Mouse (Mus musculus) layer of hippocampus, adult 2 months (tissue): Measurements from ENCODE around the gene Olfr876. TPM values are rescaled to one million over a fixed set of nuclear protein-coding genes. Genes with fewer than 3 reads are reported as not detected.
"Not testable (repeated sequence)": the region's sequence is repeated elsewhere in the genome, so short reads cannot be mapped to it uniquely, and the experiment has no call there.

Experiments
- DNase-seq, 2 experiments: peaks; one replicate each; pipeline ENCODE4 v3.0.0; 2022; ENCODE audit warnings: low spot score in 2 of 2
- H3K27ac ChIP-seq: fragments of 200-600 bp; 2 replicates; pipeline ENCODE4 v1.8.1; 2022
- H3K4me3 ChIP-seq: fragments of 200-600 bp; 2 replicates; pipeline ENCODE4 v1.8.1; 2022; ENCODE audit warnings: mild to moderate bottlenecking
- CTCF ChIP-seq: fragments of 200-600 bp; conservative IDR thresholded peaks from 2 replicates; pipeline ENCODE4 v1.8.1; 2022; ENCODE audit warnings: antibody characterized with exemption, mild to moderate bottlenecking, moderate library complexity
- long read RNA-seq, 2 experiments: library from polyadenylated mRNA; stranded (forward); transcript quantifications; one replicate each; pipeline ENCODE4 v2.0.0; 2021; ENCODE audit warnings: borderline mapping rate in 2 of 2
- total RNA-seq, 2 experiments: library from RNA; stranded (reverse); gene quantifications; 2 replicates each; pipeline ENCODE4 v1.2.3; 2021

Olfr876 gene
- total RNA-seq = not detected
- long read RNA-seq, experiment 1 = 0 reads
- long read RNA-seq, experiment 2 = 0 reads

DNA sequence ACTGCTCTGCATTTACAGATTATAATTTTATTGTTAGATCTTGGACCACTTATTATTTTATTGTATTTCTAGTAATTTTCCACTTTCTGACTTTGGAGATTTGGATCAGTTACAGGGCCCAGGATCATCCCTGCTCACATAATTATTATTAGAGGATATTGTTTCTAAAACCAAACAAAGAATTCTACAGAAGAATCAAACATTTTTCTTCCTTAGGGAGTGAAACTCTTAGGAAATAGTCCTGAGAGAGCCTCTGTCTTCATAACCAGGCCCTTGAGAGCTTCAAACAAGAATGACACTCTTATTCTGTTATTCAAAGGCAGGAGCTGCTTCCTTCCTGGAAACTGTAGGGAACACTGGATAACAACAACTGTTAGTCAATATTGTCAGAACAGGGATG, at the start of gene Olfr876:
Gene Olfr876 (plus strand): TSS at position 301 of the 400 bp plus-strand sequence.
- TF ChIP-seq CTCF = no peak
- no peak for DNase-seq

DNA sequence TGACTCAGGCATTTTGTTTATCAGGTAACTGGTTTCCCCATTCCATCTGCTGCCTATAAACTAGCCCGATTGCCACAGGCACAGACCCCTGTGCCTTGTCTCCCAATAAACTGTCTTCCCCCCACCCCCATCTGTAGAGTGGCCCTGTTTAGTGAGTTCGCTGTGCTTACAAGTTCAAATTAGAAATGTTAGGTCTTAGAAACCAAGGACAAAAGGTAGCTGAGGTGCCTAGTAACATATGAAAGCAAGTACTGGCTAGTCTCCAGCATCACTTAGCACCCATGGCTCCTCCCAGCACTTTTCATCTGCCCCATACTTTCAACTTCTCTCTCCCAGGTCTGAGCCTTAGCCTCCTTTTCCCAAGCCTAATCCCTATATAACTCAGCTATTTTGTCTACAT, 41.1 kb upstream of the Olfr876 start:
- Histone ChIP-seq H3K4me3 (no peak overlapping the region), H3K27ac (no peak overlapping the region)
- TF ChIP-seq CTCF = no peak
- no peak for DNase-seq

More for the DNA sequence above, at the start of gene Olfr876:
- Histone ChIP-seq H3K4me3 (no peak within 1 kb of the TSS), H3K27ac (no peak within 1 kb of the TSS)

DNA sequence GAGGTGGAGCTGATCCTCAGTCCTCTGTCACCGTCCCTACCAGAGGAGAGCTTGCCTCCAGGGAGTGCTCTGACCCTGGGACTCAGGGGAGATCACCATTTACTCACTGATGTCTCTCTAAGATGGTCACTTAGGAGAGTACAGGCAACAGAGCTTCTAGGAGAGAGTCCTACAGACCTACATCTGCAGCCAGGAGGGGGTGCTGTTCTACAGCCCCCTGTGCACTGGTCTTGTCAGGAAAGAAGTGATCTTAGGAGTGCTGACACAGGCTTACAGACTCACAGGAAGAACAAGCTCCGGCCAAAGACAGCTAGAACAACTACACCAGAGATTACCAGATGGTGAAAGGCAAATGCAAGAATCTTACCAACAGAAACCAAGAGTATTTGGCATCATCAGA, 40.3 kb upstream of the Olfr876 start:
- peak; percentile 54 for TF ChIP-seq CTCF
- no peak for DNase-seq
- Histone ChIP-seq H3K4me3 (no peak overlapping the region), H3K27ac (no peak overlapping the region)

DNA sequence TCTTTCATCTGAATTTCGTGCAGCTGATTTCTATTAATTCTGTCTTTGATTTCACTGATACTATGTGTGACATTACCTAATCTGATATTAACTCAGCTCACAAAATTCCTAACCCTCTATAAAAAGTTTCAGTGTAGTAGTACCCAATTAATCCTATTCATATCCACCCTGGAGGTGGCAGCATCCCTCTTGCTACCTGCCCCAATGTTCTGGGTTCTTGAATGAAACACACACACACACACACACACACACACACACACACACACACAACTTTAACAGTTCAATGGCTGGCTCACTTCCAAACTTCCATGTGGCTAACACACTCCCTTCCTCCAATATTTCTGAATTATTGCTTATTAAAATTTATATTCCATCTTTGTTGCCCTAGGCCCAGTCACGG, 32.2 kb upstream of the Olfr876 start:
- H3K4me3 ChIP-seq = no peak overlapping the region
- DNase-seq = no peak
- TF ChIP-seq CTCF = no peak
- no peak overlapping the region for H3K27ac ChIP-seq

DNA sequence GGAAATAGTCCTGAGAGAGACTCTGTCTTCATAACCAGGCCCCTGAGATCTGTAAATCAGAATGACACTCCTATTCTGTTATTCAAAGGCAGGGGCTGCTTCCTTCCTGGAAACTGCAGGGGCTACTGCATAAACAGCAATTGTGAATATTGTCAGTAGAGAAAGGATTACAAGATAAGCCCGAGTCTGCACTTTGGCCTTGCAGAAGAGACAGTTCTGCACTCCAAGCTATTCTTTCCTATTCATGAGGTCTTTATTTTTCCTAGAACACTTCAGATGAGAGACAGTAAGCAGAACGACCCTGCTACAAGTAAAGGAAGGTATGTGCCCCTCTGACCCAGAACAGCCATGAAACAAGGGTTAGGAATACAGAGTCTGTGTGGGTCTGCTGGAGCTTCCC, 31.1 kb upstream of the Olfr876 start, which contains the start of gene Olfr875:
Gene Olfr875 (plus strand): TSS at position 99 of the 400 bp plus-strand sequence.
- no peak for DNase-seq
- Histone ChIP-seq H3K27ac (no peak within 1 kb of the TSS), H3K4me3 (no peak within 1 kb of the TSS)
- no peak for TF ChIP-seq CTCF

DNA sequence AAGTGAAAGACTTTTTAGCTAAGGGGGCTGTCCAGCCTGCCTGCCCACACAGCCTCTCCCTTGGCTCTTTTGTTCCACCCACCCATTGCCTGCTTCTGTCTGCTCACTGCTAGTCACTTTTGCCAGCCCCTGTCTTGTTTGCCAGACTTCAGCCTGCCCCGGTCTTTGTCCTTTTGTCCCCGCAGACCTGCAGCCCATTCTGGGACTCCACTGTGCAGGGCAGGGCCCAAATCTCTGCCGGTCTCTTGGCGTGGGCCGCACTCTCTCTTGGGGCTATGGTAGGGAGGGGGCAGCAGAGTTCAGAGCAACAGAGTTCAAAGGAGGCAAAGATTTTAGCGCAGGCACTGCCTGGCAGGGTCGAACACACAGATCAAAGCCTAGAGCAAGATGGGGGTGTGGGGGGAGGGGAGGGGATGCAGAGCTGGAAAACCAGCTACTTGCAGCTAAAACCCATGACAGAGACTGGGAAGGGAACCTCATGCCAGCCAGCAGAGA, 20.0 kb upstream of the Olfr876 start:
- 0 out of 2 replicates have a peak, but pooled peaks have one; percentile 6 for TF ChIP-seq CTCF
- peak overlapping the region; percentile 28; the same call in 1 of the 2 replicates for H3K27ac ChIP-seq
- peak overlapping the region; percentile 42 for H3K4me3 ChIP-seq

DNA sequence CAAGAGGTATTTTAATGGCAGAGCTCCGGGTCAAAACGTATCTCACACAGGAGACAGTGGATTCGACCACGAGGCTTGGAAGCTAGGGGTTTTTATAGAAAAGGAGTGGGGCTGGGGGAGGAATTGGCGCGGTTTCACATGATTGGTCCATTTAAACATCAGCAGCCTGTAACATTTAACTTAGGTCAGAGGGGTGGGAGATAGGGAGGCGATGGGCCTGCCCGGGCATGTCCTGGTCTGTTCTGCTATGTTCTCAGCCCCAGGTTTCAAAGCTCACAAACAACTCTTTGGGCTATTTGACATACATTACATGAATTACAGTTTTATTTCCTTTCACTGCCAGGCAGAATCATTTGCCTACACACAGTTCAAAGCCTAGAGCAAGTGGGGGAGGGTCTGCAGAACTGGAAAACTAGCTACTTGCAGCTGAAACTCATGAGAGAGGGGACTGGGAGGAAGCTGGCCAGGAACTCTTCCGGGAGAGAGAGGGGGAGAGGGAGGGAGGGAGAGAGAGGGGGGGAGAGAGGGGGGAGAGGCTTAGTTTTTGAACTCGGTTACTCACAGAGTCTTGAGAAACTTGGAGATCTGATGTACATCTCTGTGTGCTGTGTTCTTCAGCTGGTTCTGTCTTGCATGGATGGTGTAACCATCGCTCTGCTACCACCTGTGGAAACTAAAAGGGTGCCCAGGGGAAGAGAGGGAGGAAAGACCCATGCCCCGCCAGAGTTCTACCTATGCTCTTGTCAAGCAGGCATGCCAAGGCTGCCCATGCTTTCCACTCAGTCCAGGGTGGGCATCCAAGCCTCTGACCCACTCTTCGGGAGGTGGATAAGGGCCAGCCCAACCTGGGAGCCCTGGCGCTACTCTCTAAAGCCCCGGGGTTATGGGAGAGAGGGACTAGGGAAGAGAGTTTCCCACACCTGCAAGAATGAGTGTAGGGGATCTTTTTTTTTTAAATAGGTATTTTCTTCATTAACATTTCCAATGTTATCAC, 19.1 kb upstream of the Olfr876 start:
- H3K4me3 ChIP-seq, H3K27ac ChIP-seq, DNase-seq: not testable (repeated sequence)

More for the DNA sequence above, 20.0 kb upstream of the Olfr876 start:
- DNase-seq = peak in 1 of 2 experiments; percentile 10

DNA sequence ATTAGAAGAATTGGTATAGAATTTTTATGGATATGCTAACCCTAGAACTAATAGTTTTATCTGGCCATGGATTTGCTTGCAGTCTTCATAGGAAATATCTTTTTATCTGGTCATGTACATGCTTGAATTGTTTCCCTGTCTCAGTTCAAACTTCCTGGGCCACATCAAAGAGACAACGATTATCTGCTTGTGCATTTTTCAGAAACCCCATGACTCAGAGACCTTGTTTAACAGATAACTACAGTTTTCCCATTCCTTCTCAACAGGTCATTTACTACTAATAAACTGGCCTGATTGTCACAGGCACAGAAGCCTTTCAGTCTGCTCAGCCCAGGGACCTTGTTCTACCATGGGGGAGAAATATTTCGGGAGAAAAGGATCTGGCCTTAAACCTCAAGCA, 16.4 kb upstream of the Olfr876 start:
- Histone ChIP-seq H3K27ac (no peak overlapping the region), H3K4me3 (no peak overlapping the region)
- DNase-seq = no peak
- TF ChIP-seq CTCF = no peak

DNA sequence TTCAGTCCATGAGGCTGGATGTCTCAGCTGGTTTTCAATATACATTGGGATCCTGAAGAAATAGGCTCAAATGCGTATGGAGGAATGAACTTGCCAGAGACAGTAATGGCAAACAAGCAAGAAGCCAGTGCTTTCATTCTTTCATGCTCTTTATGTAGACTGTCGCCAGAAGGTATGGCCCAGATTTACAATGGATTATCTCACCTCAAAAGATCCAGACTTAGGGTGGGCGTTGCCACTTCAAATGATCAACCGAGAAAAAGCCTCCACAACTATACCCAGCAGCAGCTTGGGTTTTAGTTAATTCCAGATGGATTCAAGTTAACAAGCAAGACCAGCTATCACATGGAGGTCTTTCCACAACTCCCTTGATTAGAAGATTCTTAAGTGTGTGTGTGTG, 776 bp upstream of the Olfr876 start:
- no peak overlapping the region for H3K4me3 ChIP-seq
- no peak for TF ChIP-seq CTCF
- no peak for DNase-seq
- no peak overlapping the region for H3K27ac ChIP-seq

DNA sequence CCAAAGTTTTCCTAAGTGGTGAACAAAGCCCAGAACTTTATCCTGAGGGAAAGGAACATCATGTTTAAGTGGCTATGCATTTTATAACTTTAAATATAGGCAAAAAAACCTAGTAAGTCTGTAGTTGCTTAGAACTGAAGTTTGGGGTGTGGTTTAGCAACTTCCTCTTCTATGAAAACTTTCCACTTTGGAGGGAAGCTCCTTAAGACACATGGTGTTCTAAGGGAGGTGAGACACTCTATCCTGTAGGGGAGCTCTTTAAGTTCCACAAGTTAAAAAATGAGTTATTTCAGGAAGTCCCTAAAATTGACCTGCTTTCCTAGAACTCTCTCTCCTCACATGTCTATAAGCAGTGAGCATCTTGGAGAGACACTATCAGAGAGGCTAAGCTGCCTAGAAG, 4.4 kb downstream of the Olfr876 start:
- TF ChIP-seq CTCF = no peak
- no peak overlapping the region for H3K27ac ChIP-seq

DNA sequence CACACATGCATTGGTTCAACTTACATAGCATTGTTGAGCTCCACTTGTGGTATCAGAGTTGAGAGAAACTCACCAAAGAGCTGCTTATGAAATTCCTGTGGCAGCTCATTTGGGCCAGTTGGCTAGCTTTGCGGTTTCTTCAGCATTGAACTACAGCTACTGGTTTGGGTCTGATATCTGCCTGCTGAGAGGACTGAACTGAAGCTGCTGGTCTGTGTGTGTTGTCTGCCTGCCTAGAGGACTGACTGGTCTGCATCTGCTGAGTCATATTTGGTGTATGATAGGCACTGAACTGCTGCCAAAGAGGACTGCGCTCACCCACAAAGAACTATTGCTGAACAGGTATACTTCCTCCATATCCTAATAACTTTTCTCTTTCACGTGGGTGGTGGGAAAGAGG, 5.6 kb downstream of the Olfr876 start:
- Histone ChIP-seq H3K4me3 (no peak overlapping the region), H3K27ac (no peak overlapping the region)
- TF ChIP-seq CTCF = no peak
- DNase-seq = no peak

More for the DNA sequence above, 4.4 kb downstream of the Olfr876 start:
- no peak overlapping the region for H3K4me3 ChIP-seq
- no peak for DNase-seq

DNA sequence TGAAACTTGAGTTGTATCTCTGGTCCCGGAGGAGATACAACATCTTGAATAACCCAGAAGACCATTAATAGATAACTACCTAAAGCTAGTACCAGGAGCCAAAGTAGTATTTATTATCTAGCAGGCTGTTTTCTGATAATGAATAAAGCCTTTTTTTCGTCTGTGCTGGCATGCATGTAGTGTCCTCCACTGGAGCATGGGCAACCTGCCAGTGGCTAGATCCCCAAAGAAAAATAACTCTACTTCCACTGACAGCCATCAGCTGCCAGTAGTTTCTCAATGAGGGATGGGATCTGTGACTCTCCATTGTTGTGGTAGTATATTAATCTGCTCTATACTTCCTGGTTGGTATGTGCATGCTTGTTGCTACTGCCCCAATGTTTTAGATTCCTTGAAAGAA, 6.1 kb downstream of the Olfr876 start:
- H3K4me3 ChIP-seq = no peak overlapping the region
- H3K27ac ChIP-seq = no peak overlapping the region
- no peak for TF ChIP-seq CTCF
- DNase-seq = no peak

DNA sequence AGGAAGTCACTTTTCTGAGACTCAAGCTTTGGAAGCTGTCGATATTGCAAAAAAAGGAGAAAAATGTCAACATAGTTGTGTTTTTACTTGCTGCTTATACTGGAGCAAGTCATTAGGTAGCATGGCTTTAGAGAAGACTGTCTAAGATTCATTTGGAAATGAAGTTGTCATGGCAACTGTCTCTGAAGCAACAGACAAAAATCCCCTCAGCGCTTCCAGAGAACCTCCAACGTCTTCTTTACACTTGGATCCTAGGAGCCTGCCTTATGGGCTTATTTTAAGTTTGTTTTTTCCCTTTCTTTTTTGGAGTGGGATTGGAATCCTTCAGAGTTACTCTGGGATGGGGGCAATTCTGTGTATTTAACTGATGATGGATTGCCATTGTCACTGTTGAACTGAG, 11.9 kb downstream of the Olfr876 start:
- Histone ChIP-seq H3K4me3 (no peak overlapping the region), H3K27ac (peak overlapping the region; percentile 72)
- TF ChIP-seq CTCF = no peak
- peak in 1 of 2 experiments; percentile 67 for DNase-seq
